Mouse (Mus musculus): ENCODE measurements around the gene 9430007A20Rik.

GRCm38 (mm10) chr4:144506518-144506917 is 13.1 kb upstream of the 9430007A20Rik start:
- no peak for TF ChIP-seq CTCF (IDR thresholded peaks at IDR 0.05; ENCODE audit: insufficient read depth, low read length)
- TF ChIP-seq POLR2A (IDR thresholded peaks at IDR 0.05; ENCODE audit: borderline replicate concordance, extremely low read depth, low read depth, low read length), result no peak

All from lung, adult 2 months (tissue).